Mouse (Mus musculus) CD4-positive, CD25-positive, alpha-beta regulatory T cell, adult 2 months (primary cell): Measurements from ENCODE around the gene Cmc1.
"Not testable (repeated sequence)": the region's sequence is repeated elsewhere in the genome, so short reads cannot be mapped to it uniquely, and the experiment has no call there.

ENCODE experiments used
- DNase-seq: peaks from one replicate; pipeline ENCODE4 v3.0.0-alpha.2; 2012; ENCODE audit warnings: low read depth, low spot score

The Cmc1 gene

GRCm38 (mm10) chr9:118140356-118140755, 9.6 kb downstream of the Cmc1 start:
- not testable (repeated sequence) for DNase-seq

DNA sequence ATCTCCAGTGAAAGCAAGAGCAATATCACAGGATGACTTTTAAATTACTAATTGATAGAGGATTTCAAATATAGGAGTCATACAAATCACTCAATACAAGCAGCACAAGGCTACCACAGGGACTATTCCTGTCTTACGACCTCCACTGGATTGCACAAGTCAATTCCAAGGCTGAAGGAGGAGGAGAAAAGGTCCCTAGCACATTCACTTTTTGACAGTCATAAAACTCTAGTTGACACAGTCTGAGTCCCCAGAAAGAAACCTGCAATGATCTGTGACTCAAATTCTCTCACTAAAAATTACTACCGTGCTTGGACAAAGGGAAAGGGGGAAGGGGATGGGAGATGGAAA, 39.6 kb downstream of the Cmc1 start:
- DNase-seq: no peak

DNA sequence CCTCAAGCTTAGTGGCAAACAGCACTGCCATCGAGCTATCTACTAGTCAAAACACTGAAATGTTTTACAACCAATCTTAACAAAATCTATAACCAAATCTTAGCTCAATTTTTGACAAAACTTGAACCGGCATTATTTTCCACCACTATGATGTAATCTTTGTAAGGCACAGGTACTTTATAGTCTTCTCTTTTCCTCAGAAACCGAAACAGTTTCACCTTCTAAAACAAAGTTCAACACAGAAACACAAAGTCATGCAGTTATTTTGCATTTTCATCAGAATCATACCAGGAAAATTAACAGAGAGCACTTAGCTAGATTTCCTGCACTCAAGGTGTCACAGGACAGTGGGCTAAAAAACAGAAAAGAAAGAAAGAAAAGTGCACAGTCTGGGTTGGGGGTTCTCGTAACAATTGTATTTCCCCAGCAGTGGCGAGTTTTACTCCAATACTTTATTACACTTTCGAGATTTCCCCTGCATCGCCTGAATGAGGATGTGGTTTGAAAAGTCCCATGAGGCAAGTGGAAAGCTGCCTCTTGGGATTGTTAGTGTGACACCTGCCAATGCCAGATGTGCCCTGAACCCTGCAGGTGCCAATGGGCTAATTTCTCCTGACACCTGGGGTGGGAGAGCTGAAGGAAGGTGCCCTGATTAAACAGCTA, 40.1 kb downstream of the Cmc1 start:
- DNase-seq: peak; percentile 11

- no peak for DNase-seq
These were observed 41.4 kb downstream of the Cmc1 start for GRCm38 (mm10) chr9:118108527-118109011.

GRCm38 (mm10) chr9:118101802-118102201, 48.2 kb downstream of the Cmc1 start:
- DNase-seq: peak; percentile 12

GRCm38 (mm10) chr9:118100484-118100883, 49.5 kb downstream of the Cmc1 start:
- DNase-seq: no peak

- DNase-seq: peak; percentile 67
These were observed 50.6 kb downstream of the Cmc1 start for GRCm38 (mm10) chr9:118099395-118099794.

- no peak for DNase-seq
These were observed 66.1 kb downstream of the Cmc1 start for GRCm38 (mm10) chr9:118083834-118084233.

DNA sequence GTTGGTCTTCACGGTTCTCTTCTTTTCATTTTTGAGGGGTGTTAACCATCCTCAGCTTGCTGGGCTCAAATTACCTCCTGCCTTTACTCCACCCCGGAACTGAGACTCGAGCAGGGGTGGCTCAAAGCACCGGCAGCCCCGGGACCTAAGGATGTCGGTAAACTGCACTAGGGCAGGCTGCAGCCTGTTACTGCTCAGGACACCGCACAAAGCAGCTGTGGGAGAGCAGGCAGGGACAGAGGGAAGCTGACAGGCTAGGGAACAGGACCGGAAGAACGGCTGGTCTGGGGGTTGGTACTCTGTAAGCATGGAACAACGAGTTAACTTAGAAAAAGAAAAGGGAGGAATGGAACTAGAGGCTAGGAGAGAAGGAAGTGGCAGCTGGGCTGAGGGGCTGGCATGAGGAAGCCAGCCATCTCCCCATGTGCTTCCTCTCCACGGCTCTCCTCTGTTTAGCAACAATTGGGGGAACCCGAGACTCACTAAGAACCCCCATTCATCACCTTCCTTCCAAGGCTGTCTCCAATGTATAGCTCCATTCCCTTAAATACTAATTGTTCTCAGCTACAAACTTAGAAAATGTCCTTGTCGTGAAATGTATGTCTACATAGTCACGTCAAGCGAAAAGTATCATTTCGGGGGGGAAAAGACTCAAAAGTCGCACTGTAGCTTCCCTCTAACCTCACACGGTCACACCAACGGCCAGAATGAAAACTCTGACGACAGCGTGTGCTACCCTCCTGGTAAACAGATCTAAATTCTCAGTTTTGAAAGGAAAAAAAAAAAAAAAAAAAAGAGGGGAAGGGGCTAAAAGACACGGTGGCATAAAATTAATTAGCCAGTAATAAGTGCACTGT, 67.2 kb downstream of the Cmc1 start:
- DNase-seq: peak; percentile 46

GRCm38 (mm10) chr9:118073358-118073757, 76.6 kb downstream of the Cmc1 start:
- DNase-seq: no peak

GRCm38 (mm10) chr9:118072101-118072500, 77.9 kb downstream of the Cmc1 start:
- DNase-seq: no peak

- no peak for DNase-seq
These were observed 78.6 kb downstream of the Cmc1 start for GRCm38 (mm10) chr9:118071337-118071736.

DNA sequence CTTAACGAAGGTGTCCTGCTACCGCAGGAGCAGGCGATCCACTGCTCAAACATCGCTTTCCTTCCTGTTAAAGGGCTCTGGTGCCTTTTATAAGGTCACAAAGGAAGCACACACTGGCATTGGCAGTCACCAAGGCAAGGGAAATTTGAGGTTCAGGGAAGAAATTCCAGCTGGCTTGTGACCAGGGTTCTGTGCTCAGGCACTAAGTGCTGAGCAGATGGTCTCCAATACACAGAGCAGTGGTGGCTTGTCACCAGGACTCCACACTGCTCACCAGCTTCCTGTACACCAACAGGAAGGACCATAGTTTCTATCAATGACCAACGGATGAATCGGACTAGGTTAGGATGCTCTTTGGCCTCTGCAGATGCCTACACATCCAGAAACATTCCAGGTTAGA, 79.5 kb downstream of the Cmc1 start:
- no peak for DNase-seq

- no peak for DNase-seq
These were observed 90.9 kb downstream of the Cmc1 start for GRCm38 (mm10) chr9:118059101-118059500.

- DNase-seq: peak; percentile 64
These were observed 96.7 kb downstream of the Cmc1 start for GRCm38 (mm10) chr9:118053286-118053685.

DNA sequence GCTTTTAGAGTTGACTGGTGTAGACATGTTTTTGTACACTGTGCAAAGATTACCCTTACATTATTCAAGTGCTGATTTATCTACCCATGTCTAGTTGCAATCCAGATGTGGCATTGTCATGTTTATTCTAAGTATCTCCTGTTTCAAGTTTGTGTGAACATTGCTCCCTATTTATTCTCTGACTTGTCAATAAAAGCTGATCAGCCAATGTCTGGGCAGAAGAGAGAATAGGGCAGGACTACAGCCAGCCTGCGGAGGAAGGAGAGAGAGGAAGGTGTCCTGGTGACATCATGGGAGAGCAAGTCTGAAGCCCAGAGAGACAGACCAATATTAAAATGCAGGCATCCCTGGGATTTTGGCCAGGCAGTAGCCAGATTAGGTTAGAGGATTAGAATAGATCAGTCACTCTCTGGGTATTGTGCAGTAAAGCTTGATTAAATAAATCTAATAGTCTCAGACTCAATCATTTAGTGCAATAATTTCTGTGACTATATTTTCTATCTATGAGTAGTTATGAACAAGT, 104.9 kb downstream of the Cmc1 start:
- no peak for DNase-seq

GRCm38 (mm10) chr9:118043581-118043980, 106.4 kb downstream of the Cmc1 start:
- no peak for DNase-seq

DNA sequence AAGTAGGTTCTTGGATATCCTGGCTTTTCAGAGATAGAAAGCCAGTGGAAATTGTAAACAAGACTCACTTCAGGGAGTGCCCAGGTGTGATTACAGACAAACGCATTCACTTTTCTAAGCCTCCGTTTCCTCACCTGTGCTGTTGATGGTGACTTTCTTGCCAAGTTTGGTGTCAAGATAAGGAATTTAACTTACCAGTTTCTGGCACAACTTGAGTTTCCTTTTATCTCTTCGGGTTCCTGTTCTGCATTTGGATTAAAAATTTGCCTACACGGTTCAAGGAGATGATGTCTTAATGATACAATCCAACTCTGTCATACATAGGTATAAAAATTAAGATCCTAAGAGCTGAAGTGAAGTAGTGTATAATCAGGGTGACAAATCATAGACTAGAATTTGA, 107.2 kb downstream of the Cmc1 start:
- DNase-seq: no peak

GRCm38 (mm10) chr9:118041646-118042045, 108.3 kb downstream of the Cmc1 start:
- DNase-seq: no peak

GRCm38 (mm10) chr9:118041022-118041400, 109.0 kb downstream of the Cmc1 start:
- no peak for DNase-seq

GRCm38 (mm10) chr9:118040218-118041021, 109.6 kb downstream of the Cmc1 start, which contains the start of gene Azi2:
Gene Azi2 (plus strand): TSS chr9:118040499.
- DNase-seq: peak; percentile 100

DNA sequence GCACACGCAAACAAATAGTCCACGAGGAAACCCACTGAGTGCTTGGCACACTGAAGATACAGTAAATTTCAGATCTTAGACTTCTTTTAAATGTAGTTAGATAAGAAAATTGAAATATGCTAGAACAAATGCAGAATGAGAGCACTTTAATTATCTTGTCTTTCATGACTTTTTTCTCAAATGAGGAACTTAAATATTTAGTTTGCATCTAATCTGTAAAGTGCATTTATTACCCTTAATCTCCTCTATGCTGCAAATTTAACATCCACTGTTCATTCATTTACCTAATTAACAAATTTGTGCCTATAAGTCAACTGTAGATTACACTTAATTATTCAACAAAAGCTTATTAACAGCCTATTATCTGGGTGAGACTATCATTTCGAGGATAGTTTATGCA, 115.0 kb downstream of the Cmc1 start:
- DNase-seq: no peak
